Mouse (Mus musculus) right cerebral cortex, postnatal 14 days (tissue): ENCODE results near the gene Nr0b1.

Experiments
- DNase-seq: peaks from one replicate; pipeline ENCODE4 v3.0.0; 2022

The Nr0b1 gene

DNA sequence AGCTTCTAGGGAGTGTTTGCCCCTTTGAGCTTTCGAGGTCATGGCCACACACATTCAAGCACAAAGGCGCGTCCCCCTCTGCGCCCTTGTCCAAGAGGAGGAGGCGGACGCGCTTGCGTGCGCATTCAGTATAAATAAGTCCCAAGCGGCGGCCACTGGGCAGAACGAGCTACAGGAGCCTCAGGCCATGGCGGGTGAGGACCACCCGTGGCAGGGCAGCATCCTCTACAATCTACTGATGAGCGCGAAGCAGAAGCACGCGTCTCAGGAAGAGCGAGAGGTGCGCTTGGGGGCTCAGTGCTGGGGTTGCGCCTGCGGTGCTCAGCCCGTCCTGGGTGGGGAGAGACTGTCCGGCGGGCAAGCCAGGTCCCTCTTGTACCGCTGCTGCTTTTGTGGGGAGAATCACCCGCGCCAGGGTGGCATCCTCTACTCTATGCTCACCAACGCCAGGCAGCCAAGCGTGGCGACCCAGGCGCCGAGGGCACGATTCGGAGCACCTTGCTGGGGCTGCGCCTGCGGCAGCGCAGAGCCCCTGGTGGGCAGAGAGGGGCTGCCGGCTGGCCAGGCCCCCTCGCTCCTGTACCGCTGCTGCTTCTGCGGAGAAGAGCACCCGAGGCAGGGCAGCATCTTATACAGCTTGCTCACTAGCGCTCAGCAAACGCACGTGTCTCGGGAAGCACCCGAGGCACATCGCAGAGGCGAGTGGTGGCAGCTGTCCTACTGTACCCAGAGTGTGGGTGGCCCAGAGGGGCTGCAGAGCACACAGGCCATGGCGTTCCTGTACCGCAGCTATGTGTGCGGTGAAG, at the start of gene Nr0b1:
Nr0b1 (plus strand) TSS at position 151 of the 806 bp plus-strand sequence.
- DNase-seq: peak; percentile 5

DNA sequence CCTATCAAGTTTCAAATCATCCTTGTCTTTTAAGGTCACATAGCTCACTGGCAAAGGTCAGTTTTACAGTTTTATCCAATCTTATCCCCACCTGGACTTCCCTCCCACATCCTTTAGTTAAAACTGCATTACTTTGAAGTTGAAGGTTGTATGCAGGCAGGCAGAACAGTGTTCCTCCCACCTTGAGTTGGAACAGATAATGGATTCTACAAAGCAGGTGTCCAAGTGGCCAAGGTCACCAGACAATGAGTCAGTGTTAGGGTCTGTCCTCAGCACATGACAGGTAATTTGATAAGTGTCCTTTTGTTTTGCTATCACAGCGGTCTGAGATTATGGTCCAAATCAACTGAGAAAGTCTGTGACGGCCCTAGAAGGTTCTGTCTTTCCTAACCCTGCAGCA, 4.3 kb upstream of the Nr0b1 start:
- DNase-seq: no peak

DNA sequence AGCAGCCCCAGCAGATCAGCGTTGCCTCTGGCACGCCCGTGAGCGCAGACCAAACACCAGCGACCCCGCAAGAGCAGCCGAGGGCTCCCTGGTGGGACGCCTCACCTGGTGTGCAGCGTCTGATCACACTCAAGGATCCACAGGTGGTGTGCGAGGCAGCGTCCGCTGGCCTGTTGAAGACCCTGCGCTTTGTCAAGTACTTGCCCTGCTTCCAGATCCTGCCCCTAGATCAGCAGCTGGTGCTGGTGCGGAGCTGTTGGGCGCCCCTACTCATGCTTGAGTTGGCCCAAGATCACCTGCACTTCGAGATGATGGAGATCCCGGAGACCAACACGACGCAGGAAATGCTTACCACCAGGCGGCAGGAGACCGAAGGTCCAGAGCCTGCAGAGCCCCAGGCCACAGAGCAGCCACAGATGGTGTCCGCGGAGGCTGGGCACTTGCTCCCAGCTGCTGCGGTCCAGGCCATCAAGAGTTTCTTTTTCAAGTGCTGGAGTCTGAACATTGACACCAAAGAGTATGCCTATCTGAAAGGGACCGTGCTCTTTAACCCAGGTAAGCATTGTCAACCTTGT, 943 bp downstream of the Nr0b1 start:
- DNase-seq: no peak

DNA sequence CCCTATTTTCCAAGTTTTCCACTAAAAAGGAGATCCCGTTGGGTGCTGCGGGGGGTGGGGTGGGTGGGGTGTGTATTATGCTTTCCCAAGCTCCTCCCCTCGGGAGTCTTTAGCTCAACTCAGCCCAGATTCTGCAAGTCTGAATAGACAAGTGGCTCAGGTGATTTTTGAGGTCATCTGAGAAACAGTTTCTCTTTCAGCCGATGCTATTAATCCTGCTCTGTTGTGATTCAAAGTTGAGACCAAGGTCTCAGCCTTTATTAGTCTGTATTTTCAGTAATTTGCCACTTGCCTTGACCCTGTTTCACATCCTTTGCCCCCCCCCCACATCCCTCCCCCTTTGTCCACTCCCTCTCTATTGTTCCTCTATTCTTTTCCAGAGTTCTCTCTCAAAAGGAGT, 1.8 kb downstream of the Nr0b1 start:
- DNase-seq: no peak

GRCm38 (mm10) chrX:86237246-86237645, 45.7 kb downstream of the Nr0b1 start:
- DNase-seq: no peak
